Mouse (Mus musculus): ENCODE results near the gene Ubp1. TPM values are rescaled to one million over a fixed set of nuclear protein-coding genes. Genes with fewer than 3 reads are reported as not detected.
"Not testable (repeated sequence)": the region's sequence is repeated elsewhere in the genome, so short reads cannot be mapped to it uniquely, and the experiment has no call there.

The Ubp1 gene
- 10 to 100 TPM; 68.5 to 87.8 (median 80.9) TPM for total RNA-seq (2022)

GRCm38 (mm10) chr9:113930534-113931374 lies at the start of gene Ubp1:
Ubp1 (plus strand) TSS chr9:113930934.
- DNase-seq (ENCODE audit: low spot score in 2 of 2): peak; percentile 98

DNA sequence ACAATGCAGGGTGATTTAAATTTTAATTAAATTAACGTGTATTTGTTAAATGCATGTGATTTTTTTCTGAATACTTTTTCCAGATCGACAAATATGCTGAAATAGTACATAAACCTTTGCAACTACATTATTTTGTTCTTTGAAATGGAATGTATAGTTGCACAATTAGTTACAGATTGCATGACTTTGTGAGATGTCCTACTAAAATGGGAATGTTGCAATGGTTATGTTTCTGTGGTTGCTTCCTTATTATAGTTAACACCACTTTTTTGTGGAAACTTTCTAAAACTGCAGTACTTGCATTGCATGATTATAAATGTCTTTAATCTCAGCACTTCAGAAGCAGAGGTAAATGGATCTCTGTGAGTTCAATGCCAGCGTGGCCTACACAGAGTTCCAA lies 35.8 kb upstream of the Ubp1 start:
- no peak for DNase-seq (ENCODE audit: low spot score in 2 of 2)

DNA sequence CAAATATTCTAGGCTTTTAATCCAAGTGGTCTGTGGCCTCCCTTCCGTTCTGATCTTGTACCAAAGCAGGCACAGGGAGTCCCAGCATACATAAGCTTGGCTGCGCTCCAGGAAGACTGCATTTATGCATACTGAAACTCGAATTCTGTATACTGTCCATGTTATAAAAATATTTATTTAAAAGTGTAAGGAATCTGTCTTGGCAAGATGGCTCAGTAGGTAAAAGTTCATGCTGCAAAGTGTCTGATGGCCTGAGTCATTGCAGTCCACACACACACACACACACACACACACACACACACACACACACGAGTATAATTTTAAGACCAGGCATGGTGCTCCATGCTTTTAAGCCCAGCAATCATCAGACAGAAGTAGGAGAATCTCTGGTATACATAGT lies 27.6 kb upstream of the Ubp1 start:
- DNase-seq (ENCODE audit: low spot score in 2 of 2): no peak

DNA sequence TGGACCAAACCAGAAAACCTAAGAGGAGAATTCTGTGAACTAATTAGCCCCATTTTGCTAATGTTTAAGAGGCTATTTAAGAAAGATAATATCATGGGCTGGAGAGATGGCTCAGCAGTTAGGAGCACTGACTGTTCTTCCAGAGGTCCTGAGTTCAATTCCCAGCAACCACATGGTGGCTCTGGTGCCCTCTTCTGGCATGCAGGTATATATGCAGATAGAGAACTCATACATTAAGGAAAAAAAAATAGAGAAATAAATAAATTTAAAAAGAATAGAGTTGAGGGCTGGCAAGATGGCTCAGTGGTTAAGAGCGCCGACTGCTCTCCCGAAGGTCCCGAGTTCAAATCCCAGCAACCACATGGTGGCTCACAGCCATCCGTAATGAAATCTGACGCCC lies 26.4 kb upstream of the Ubp1 start:
- DNase-seq (ENCODE audit: low spot score in 2 of 2): not testable (repeated sequence)

- DNase-seq (ENCODE audit: low spot score in 2 of 2): no peak
These were observed 14.9 kb upstream of the Ubp1 start for GRCm38 (mm10) chr9:113915789-113916188.

DNA sequence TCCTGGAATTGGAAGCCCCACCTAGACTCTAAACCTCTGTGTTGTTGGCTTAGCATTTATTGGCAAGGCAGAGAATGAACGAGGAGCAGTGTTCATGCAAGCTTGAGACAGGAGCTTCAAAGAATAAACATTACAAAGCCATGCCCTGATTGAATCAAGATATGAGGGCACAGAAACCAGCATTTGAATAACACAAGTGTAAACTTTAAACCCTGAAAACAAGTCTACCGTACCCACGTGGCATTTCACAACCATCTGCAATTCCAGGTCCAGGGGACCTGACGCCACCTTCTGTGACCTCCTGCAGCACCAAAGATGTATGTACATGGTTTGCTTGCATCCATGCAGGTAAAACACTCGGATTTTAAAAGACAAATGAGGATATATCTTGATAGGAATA lies 8.1 kb upstream of the Ubp1 start:
- DNase-seq (ENCODE audit: low spot score in 2 of 2): no peak

DNA sequence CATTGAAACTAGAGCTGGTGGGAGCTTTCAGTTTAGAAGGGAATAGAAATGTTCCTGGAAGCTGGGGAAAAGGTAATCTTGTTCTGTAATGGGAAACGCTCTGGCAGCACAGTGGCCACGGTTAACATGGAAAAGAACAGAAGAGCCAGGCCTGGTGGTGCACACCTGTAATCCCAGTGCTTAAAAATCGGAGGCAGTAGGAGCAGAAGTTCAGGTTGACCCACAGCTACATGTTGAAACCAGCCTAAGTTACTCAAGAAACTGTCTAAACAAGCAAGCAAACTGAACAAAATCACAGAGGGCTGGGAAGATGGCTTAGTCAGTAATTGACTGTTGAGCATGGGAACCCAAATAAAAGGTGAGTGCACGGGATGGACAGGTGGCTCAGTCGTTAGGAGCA lies 5.9 kb upstream of the Ubp1 start:
- DNase-seq (ENCODE audit: low spot score in 2 of 2): no peak

GRCm38 (mm10) chr9:113928591-113928990 lies 2.1 kb upstream of the Ubp1 start:
- DNase-seq (ENCODE audit: low spot score in 2 of 2): no peak

- no peak for DNase-seq (ENCODE audit: low spot score in 2 of 2)
These were observed 1.1 kb upstream of the Ubp1 start for GRCm38 (mm10) chr9:113929676-113930075.

DNA sequence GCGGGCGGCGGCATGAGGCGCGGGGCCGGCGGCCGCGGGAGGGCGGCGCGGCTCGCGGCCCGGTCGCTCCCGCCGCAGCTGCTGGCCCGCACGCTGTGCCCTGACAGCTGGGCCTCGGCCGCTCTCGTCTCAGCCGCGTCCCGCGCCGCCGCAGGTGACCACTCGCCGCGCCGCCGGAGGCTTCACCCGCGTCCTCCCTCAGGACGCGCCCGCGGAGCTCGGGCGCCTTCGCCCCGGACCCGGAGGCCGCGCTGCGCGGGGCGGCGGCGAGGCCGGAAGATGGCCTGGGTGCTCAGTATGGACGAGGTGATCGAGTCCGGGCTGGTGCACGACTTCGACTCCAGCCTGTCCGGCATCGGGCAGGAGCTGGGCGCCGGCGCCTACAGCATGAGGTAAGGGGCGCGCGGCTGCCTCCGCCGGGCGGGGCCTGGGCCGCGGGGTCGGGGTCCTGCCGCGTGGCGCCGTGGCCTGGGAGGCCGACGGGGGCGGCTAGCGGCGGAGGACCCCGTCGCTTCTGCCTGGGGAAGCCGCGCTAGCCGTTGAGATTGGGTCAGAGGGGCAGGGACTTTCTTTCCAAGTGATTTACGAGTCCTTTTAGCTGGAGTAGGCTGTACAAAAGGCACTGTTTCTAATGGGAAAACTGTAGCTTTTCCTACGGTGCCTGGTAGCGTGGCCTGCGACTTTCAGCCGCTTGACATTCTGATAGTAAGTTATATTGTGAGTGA lies 803 bp downstream of the Ubp1 start:
- DNase-seq (ENCODE audit: low spot score in 2 of 2): peak in 1 of 2 experiments; percentile 12

- no peak for DNase-seq (ENCODE audit: low spot score in 2 of 2)
These were observed 1.4 kb downstream of the Ubp1 start for GRCm38 (mm10) chr9:113932100-113932470.

GRCm38 (mm10) chr9:113932501-113932900 lies 1.8 kb downstream of the Ubp1 start:
- DNase-seq (ENCODE audit: low spot score in 2 of 2): no peak

DNA sequence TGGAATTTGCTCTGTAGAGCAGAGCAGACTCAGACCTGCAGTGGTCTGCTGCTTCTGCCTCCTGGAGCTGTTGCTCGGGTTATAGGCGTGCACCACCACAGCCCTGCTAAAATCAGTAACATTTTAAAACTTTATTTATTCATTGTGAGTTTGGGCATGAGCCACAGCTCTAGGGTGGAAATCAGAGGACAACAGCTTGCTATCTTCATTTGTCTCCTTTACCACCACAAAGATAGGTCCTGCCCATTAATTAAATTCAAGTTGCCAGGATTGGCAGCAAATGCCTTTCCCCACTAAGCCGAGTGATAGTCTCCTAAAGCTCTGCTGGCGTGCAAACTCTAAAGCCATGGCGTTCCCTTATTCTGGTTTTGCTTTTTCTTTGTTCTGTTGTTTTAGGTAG lies 4.9 kb downstream of the Ubp1 start:
- DNase-seq (ENCODE audit: low spot score in 2 of 2): no peak

DNA sequence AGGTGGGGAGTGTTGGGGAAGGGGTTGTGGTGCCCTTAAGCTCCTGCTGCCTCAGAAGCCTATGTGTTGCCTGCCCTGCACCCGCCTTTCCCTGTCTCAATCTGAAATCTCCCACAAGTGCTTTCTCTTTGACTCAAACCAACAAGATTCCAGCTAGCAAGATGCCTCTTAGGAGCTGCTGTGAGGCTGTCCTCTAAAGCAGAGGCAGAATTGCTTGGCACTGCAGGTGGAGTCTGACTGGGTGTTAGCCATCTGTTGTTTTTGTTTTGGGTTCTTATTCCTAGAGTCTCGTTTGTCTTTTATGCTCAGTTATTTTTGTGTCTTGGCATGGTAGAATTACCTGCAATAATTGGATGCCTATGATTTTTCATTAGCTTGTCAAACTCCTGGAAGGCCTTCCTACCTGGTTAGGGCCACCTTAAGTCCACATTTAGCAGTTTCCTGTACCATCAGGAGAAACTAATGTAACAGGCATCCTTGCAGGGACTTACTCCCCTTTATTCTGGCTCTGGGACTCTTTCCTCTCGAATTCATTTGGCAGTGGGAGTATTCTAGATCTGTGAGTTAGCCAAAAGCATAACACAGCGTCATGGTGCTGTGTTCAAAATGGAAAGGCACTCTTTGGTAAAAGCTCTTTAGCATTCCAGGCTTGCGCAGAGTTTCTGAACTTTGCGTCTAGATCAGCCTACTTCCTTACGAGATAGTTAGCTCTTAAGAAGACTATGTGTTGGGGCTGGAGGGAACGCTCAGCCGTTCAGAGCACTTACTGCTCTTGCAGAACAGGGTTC lies 8.5 kb downstream of the Ubp1 start:
- DNase-seq (ENCODE audit: low spot score in 2 of 2): peak in 1 of 2 experiments; percentile 31

DNA sequence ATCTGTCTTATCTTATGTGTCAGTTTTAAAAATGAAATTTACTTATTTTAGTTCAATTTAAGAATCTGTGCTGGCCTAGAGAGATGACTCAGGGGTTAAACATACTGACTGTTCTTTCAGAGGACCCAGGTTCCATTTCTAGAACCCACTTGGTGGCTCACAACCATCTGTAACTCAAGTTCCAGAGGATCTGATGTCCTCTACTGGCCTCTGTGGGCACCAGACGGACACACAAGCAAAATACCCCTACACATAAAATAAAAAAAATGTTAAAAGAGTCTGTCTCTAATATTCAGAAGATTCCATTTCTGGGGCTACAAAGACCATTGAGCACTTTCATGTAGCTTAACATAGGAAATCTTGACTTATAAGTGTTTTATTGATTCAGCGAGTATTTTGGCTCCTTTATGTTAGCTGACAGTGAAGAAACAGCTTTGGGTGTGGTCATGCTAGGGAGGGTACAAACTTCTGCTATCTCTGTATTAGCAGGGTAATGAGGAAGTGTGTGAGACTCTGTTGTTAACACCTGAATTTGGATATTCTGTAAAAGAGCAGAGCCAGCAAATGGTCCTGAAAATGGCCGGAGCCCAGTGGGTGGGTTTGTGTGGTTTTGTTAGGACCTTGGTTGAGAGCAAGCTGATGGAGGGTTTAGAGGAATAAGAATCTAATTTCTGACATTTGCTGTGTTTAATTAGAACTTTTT lies 10.5 kb downstream of the Ubp1 start:
- DNase-seq (ENCODE audit: low spot score in 2 of 2): no peak

GRCm38 (mm10) chr9:113943372-113943771 lies 12.6 kb downstream of the Ubp1 start:
- DNase-seq (ENCODE audit: low spot score in 2 of 2): no peak

GRCm38 (mm10) chr9:113947216-113947615 lies 16.5 kb downstream of the Ubp1 start:
- DNase-seq (ENCODE audit: low spot score in 2 of 2): no peak

- no peak for DNase-seq (ENCODE audit: low spot score in 2 of 2)
These were observed 27.0 kb downstream of the Ubp1 start for GRCm38 (mm10) chr9:113957777-113958176.

DNA sequence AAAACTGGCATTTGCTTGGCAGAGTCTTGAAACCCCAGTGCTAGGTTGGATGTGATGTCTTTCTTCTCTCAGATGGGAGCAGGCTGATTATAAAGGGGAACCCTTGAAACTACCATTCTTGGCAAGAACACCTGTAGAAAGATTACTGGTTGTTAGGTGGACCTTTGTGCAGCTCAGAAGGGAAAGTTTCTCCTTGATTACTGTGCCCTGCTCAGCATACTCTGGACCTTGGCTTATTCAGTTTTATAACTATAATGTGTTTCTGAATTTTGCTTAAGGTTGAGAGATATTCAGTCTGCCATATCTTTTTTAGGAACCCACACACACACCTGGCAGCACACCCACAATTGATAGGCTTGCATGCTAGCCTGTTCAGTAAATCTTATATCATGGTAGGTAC lies 33.0 kb downstream of the Ubp1 start:
- no peak for DNase-seq (ENCODE audit: low spot score in 2 of 2)

GRCm38 (mm10) chr9:113964415-113964814 lies 33.7 kb downstream of the Ubp1 start:
- no peak for DNase-seq (ENCODE audit: low spot score in 2 of 2)

GRCm38 (mm10) chr9:113966838-113967237 lies 36.1 kb downstream of the Ubp1 start:
- no peak for DNase-seq (ENCODE audit: low spot score in 2 of 2)

Measured in layer of hippocampus, adult 8-10 months (tissue).